Mouse (Mus musculus) spleen, postnatal 36 days (tissue): ENCODE measurements around the gene Afm.

Source experiments
- DNase-seq, 2 experiments: peaks; one replicate each; pipeline ENCODE4 v3.0.0; 2022; ENCODE audit warnings: low spot score in 2 of 2, mixed read lengths in 1 of 2

Afm gene

DNA sequence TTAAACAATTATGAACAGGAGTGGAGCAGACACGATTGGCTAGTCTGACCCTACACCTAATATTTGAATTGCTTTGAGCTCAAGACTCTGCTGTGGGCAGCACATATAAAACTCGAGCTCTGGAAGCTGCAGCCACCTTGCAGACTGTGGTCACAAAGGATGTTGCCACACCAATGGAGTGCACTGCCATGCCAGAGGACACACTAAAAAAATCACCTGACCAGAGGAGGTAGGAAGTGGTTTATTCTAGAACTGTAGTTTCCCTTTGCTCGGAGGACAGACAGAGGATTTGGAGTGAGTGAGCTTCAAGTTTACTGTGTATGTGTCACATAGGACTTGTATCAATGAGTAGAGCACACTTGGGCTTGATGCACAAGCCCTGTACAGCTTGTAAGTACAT is 37.3 kb downstream of the Afm start:
- DNase-seq, result no peak

DNA sequence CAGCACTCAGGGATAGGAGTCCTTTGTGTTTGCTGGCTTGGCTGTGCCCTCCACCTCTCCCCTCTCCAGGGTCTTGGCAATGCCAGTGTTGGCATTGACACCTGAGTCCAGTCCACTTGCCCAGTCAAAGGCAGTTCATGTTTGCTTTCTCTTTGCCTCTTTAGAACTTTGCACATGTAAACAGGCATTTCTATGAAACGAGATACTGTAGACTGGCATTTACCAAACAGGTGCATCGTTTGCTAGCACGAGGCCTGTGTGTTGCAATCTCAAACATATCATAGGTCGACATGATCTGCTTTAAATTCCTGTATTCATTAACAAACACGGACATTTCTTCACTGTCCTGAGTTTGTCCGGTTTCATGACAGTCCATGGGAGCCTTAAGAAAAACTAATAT is 42.0 kb downstream of the Afm start, which contains the start of gene 5830473C10Rik:
TSS of gene 5830473C10Rik (plus strand) at position 365 of the 400 bp plus-strand sequence.
- DNase-seq, result no peak

DNA sequence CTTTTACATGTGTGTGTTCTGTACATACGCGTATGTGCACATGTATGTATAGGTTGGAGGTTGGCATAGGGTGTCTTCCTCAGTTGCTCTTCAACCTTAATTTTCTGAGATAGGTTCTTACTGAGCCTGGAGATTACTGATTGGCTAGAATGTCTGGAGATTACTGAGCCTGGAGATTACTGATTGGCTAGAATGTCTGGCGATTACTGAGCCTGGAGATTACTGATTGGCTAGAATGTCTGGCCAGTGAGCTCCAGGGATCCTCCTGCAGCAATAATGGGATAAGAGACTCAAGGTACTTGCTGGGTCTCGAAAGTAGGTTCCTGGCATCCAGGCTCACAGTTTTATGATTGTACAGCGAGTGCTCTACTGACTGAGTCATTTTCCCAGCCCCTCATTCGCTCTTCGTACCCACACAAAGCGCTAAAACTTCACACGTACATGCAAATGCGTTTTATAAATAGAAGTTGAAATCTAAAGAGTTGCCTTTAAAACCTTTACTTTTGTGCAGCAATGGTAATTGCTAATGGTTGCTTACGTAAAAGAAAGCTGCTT is 43.1 kb downstream of the Afm start:
- DNase-seq, result no peak

DNA sequence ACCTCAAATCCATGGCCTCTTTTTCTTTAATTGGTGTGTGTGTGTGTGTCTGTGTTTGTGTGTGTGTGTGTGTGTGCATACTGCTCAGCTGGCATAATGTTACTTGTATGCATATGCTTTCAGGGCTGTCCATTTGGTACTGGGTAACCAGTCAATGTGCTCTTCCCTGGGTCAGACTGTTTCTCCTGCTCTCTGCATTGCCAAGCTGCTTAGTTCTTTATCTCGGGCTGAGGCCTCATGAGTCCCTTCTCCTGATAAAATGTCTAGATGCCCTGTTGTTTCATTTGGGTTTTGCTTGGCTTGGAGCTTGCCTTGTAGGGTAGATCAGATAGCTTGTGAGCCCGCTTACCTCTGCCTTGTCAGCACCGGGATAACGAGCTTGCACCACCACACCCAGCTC is 44.1 kb downstream of the Afm start:
- no peak for DNase-seq

DNA sequence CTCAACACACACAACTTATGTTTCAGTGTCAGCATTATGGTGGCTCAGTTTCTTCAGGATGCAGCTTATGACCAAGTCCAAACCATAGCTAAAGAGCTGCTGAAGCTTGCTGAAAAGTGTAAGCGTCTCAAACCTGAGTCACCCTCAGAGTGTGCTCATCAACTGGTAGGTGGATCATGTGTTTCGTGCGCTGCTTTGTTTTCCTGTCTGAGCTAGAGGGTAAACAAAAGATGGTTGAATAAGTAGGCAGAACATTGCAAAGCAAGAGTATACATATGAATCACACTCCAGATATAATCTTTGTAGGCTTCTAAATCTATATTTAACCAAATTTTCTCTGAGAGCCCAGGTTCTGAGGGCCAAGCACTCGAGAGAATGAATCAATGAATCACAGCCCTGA is 45.4 kb downstream of the Afm start:
- no peak for DNase-seq

DNA sequence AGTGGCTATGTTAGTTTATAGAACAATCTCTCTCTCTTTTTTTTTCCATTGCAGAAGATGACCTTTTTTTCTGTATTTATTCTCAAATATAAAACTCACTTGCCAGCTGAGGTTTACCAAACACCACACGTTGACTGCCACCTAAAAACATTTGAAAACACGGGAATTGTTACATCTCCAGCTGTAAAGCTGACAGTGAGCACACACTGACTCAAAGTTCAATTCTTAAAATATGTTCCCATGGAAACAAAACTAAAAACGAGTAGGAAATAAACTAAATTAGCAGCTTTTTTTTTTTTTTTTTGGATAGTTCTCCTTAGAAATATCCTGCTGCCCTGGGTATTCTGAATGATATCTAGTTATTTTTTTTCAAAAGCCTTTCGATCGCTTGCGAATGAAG is 46.5 kb downstream of the Afm start:
- DNase-seq, result no peak

DNA sequence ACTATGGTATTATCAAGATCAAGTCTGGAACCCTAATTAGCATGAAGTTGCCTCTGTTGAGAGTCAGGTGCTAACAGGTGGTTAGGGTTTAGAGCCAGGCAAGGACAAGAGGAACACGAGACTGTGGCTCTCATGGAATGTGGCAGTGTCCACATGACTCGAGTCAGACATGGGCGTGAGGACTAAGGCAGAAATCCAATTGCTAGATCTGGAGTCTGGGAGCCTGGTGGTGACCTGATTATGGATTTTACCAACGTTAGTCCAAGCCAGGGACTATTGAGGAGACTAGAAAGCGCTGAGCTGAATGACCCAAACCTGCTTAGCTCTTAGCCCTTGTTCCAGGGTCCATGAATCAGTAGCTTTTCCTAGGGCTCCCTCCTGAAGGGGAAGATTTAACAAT is 49.1 kb downstream of the Afm start:
- no peak for DNase-seq

DNA sequence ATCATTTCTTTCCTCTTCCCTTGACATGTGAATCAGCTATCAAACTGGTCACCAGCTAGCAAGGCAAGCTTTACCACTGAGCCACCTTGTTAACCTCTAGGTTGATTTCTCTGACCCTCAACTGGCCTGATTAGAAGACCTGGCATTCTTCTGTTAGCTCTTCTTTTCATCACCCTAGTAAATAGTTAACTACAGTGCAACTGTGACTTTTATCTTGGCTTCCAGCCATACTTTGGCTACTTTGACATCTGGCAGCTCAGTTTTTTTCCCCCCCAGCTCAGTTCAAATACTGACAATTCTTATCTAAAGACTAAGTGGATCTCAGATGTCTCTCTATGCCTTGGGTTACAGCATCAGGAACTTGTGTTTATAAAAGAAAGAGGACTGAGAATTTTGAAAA is 49.6 kb downstream of the Afm start:
- no peak for DNase-seq

DNA sequence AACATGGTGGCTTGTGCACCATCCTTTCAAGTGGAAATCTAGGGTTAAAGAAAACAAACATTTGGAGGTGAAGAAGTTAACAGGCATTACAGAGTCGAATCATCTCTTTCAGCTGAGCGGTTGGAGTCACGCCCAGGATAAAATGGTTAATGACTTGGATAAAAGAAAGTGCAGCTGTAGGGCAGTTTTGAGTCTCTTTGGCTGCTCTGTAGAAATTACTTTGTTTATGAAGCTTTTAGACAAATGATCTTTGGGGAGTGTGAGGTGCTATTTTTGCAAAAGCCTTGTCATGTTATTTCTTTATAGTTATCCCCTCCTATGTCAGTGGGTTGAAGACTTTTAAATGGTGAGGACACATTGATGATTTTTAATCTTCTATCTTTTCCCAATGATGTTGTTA is 52.5 kb downstream of the Afm start:
- no peak for DNase-seq

DNA sequence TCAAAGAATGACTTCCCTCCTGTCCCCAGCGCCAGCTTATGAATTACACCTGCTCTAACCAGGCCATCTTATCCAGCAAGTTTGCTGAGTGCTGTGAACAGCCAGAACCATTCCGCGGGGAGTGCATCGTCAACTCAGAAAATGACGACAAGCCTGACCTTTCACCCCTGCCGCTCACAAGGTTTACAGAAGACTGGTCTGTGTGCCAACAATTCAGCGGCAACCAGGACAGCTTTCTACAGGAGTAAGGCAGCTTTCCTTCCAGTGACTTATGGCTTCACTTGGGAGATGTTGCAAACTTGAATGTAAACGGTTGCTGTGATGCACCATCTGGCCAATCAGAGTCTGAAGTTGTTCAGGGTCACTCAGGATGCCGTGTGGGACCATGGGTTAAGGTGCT is 59.0 kb downstream of the Afm start:
- no peak for DNase-seq

DNA sequence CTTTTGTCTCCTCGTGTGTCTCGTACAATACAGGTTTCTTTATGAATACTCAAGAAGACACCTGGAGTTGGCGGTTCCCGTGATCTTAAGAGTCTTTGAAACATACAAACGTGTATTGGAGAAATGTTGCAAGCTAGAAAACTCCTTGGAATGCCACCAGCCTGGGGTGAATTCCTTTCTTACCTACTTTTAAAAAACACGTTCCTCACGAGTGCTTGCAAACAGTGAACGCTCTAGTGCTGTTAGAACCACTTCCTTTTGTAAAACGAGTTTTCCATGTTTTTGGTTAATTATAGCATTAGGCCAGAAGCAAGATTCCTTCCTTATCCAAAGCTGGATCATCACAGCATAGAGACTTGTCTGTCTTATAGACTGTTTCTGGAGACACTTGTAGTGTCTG is 60.8 kb downstream of the Afm start:
- no peak for DNase-seq

DNA sequence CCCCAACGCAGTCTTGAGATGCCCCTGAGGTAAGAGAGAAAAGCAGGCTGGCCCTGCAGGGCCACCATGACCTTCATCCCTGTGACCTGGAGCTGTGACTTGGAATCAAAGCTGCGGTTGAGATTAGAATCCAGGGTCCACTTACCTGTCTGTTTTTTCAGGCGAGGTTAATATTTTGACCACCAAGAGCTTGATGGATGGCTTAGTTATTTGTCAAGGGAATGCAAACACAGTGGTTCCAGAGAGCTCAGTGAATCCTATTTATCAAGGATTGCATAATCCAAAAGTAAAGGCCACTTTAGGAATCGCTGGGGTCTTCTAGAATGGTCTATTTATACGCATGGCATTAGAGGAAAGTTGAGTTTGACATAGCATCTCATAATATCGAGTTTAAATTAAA is 63.4 kb downstream of the Afm start:
- no peak for DNase-seq

DNA sequence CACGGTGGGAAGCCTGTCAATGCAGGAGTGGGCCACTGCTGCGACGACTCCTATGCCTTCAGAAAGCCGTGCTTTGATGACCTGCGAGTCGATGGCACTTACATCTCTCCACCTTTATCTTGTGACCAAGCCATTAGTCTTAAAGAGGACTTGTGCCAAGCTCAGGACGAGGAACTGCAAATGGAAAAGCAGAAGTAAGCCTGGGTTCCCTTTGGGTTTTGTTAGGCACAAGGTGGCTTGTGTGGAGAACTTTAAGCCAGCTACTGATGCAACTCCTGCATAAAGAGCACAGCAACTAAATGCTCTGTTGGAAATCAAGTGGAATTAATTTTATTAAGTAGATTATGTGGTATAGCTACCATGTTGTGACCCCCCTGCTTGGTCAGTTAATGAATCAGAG is 66.1 kb downstream of the Afm start:
- DNase-seq, result no peak

DNA sequence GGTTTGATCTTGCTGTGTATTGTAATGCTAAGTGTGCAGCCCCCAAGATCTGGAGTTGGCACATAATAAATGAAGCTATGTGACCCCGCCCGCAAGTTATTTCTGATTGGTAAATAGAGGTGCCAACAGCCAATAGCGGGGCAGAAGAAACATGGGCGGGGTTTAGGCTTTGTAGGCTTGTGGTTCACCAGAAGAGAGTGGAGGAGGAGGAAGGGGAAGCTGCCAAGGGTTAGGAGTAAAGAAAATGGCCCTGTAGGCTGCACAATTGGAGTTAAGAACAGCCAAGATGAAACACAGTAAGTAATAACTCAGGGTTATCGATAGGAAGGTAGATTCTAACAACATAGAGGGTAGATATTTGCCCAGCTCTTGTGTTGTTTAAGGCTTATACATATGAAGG is 67.8 kb downstream of the Afm start:
- no peak for DNase-seq

DNA sequence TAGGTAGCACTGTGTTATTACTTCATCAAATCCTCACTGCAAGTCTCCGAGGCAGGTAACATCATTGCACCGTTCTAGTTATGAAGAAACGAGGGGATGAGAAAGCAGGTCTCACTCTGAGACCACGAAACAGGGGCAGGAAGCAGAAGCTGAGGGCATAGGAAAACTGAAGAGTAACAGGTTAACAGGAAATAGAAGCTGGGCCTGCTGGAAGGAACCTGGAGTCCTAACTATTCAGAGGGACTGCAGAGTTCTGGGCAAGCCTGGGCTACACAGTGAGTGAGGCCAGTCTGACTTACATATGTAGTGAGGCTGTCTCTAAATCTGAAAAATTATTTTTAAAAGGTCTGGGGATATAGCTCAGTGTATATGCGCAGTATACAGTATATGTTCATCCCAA is 69.4 kb downstream of the Afm start:
- DNase-seq, result no peak

DNA sequence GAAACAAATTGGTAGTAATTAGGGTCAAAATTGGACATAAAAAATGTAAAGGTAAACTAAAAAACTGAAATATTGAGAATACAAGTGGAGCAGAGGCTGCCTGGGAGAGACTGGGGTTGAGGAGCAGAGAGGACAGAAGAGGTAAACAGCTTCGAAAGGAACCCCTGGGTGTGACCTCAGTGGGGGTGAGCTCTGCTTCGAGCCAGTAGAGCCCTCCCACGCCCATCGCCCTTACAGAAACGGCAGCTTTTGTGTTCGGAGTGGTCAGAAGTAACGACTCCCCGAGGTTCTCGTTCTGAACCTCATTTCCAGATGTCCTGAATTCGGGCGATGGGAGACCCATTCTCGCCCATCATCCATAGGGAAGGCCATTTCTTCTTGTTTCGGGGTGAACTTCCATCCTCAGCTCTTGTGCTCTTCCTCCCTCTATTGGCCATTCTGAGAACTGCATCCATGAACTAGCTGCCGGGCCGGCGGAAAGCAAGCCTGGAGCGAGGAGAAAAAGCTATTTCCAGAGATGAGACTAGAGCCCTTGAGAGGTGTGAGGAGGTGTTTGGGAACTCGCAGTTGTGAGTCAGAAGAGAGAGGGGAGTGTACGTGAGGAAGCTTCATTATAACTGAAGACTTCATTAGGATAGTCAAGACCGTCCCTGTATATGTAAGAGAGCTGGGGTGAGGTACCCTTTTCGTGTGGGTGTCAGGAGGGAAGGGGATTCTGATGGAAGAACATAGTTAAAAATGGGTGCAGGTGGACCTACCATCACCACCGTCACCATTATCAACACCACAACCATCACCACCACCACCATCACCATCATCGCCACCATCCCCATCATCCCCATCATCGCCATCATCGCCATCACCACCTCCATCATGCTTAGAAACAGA is 70.2 kb downstream of the Afm start:
- DNase-seq, result peak; percentile 31 to 38

DNA sequence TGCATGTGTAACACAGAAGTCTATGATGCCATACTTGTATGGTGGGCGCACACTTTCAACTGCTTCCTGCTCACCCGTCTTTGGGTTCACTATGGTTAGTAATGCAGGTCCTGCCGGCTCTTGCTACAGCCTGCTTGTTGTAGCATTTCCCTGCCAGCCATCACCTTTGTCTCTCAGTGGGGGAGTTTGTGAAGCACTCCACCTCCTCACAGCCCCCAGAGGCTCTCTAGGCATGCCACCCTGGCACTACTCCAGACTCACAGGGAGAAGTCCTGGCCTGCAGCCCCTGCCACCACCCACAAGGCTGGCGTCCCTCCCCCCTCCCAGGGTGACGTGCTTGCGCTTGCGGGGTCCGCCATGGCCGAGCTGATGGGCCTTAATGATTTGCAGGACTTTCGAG is 71.9 kb downstream of the Afm start:
- DNase-seq, result no peak

DNA sequence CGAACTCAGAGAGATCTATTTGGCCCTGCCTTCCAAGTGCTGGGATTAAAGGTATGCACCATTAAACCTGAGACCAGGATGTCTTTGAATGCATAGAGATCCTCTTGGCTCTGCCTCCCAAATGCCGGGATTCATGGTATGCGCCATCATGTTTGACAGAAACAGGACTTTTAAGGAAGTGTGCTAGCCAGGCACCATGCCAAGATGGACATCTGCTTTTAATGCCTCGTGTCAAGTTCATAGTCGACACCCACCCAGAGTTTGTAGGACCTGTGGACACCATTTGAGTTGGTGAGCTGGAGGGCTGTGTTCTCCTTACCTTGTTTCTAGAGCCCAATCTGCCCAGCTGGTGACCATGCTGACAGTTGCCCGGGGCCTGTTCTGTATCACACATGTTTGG is 73.2 kb downstream of the Afm start:
- no peak for DNase-seq

DNA sequence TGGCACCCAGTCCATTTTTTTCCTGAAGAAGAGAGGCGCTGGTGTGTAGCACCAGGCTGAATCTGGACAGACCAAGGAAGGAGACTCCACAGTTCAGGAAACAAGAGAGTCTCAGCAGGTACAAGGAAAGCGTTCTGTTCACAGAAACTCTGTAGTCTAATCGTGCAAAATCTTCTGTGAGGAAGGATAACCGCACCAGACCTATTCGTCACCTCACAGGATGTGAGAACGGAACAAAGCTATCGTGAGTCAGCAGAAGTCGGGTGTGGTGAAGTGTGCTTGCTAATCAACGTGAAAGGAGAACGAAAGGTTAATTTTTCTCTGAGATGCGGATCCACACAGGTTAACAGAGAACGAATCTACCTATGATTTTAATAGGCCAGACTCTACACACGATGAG is 76.2 kb downstream of the Afm start:
- peak; percentile 17 to 18 for DNase-seq

DNA sequence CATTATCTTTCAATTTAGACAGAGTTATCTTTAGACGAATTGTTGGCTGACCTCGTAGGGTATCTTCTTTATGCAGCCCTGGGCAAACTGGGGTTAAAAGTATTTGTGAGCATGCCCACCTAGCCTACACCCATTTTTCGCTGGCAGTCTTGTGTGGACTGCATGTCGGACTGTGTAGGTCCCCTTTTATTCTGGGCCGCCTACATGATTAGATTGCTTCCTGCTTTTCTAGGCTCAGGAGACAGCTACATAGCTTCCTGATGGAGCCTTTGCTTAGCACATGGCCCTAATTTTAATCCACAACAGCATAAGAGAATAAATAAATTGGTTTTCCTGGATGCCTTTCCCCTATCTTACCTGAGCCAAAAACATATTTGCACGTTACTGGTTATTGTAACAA is 77.4 kb downstream of the Afm start:
- no peak for DNase-seq

DNA sequence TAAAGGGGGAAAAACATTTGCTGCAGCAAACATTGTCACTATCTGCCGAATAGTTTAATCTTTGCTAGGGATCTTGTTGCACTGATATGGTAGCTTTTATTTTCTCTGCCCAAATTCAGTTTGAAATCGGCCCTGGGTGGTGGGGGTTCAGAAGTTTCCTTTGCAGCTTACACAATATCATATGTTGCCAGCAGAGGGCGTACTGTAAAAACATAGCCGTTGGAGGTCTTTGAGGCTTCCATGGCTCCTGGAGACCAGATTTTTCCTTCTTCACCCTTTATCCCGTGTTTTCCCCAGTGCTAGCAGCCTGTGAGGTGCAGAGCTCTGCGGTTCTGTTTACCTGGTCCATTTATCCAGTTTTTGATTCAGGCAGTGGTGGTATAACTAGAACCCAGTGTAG is 82.7 kb downstream of the Afm start:
- peak; percentile 7 to 35 for DNase-seq
